ENCODE assay signal across 16 mouse cellular contexts in the genomic region with DNA sequence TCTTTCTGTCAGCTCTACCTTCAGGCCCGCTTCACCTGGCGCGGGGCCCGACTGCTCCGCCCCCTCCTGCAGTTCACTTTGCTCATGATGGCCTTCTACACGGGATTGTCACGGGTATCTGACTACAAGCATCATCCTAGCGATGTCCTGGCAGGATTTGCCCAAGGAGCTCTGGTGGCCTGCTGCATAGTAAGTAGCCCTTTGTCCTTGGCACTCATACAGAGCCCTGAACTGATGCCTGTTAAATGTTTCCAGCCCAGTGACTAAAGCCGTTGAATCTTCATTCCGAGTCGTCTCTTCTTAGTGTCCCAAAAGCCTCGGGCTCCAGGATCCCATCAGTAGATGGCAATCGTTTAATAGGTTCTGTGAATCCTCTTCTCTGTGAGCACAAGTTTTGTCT.
DNase-seq lines count a peak whose midpoint lies in the region; ATAC-seq and TF ChIP-seq lines count a peak whose summit lies in the region.
"Had no signal": no experiment of that assay in that cellular context is flagged by ENCODE, and none has a peak within 500 bp of the region (broad histone marks: within the 10 kb centered on the region; RNA-seq: fewer than 3 reads in every experiment).

No protein-coding gene starts in this region.

- WGBS in midbrain, embryonic 13.5 days: 80% methylated on average over 13 of the region's 13 CpGs
- 81% methylated on average over 13 of the region's 13 CpGs for WGBS in midbrain, embryonic 15.5 days

- peaks cover 8% of the 10 kb centered on the region for H3K4me1 ChIP-seq in midbrain, embryonic 13.5 days (replicated peaks)
- no peaks in the 10 kb centered on the region for H3K4me1 ChIP-seq in midbrain, embryonic 15.5 days
- H3K4me1 ChIP-seq: limb, embryonic 12.5 days had no signal

- H3K27me3 ChIP-seq in midbrain, embryonic 13.5 days: no peaks in the 10 kb centered on the region
- no peaks in the 10 kb centered on the region for H3K27me3 ChIP-seq in midbrain, embryonic 15.5 days (replicated peaks)
- H3K27me3 ChIP-seq: forebrain, embryonic 12.5 days; heart, embryonic 12.5 days; limb, embryonic 12.5 days; liver, embryonic 15.5 days; neural tube, embryonic 13.5 days had no signal

- H3K9me3 ChIP-seq in midbrain, embryonic 13.5 days: no peaks in the 10 kb centered on the region
- H3K9me3 ChIP-seq in midbrain, embryonic 15.5 days: no peaks in the 10 kb centered on the region
- H3K9me3 ChIP-seq: forebrain, embryonic 12.5 days; heart, embryonic 12.5 days; limb, embryonic 12.5 days; liver, embryonic 15.5 days; neural tube, embryonic 13.5 days had no signal

- no peak overlapping the region for H3K4me3 ChIP-seq in gastrocnemius, adult 2 months
- H3K4me3 ChIP-seq in midbrain, embryonic 13.5 days (replicated peaks): no peak overlapping the region
- no peak overlapping the region for H3K4me3 ChIP-seq in midbrain, embryonic 15.5 days
- H3K4me3 ChIP-seq: forebrain, embryonic 12.5 days; heart, embryonic 12.5 days; limb, embryonic 12.5 days; liver, embryonic 15.5 days; neural tube, embryonic 13.5 days had no signal

- no peak overlapping the region for H3K9ac ChIP-seq in midbrain, embryonic 13.5 days (replicated peaks)
- H3K9ac ChIP-seq in midbrain, embryonic 15.5 days: no peak overlapping the region
- H3K9ac ChIP-seq: forebrain, embryonic 12.5 days; heart, embryonic 12.5 days; limb, embryonic 12.5 days; liver, embryonic 15.5 days; neural tube, embryonic 13.5 days had no signal

- no peak overlapping the region for H3K4me2 ChIP-seq in midbrain, embryonic 13.5 days (replicated peaks)
- no peak overlapping the region for H3K4me2 ChIP-seq in midbrain, embryonic 15.5 days
- H3K4me2 ChIP-seq: forebrain, embryonic 12.5 days; heart, embryonic 12.5 days; limb, embryonic 12.5 days; liver, embryonic 15.5 days; neural tube, embryonic 13.5 days had no signal

- intact Hi-C loops in gastrocnemius, adult 2 months (cut with DNase I): no loop called here
- intact Hi-C loops in gastrocnemius, postnatal 36 days (cut with DNase I): no loop called here

- no peak for DNase-seq in gastrocnemius, adult 2 months
- no peak for DNase-seq in gastrocnemius, postnatal 36 days
- DNase-seq in cerebellum, adult 9-10 months: peak; percentile 6
- DNase-seq in retina, postnatal 1 day: peak; percentile 95
- no peak for DNase-seq in layer of hippocampus, adult 9-10 months (ENCODE audit: low spot score)
- DNase-seq: heart, postnatal 4 days; thymus, postnatal 4 days had no signal

- no peak for TF ChIP-seq CTCF in gastrocnemius, adult 2 months (IDR thresholded peaks at IDR 0.05)

- H3K27ac ChIP-seq in gastrocnemius, adult 2 months: peak overlapping the region; percentile 64
- no peak overlapping the region for H3K27ac ChIP-seq in midbrain, embryonic 13.5 days
- H3K27ac ChIP-seq in midbrain, embryonic 15.5 days: no peak overlapping the region
- H3K27ac ChIP-seq: forebrain, embryonic 12.5 days; limb, embryonic 12.5 days; liver, embryonic 15.5 days; neural tube, embryonic 13.5 days had no signal

- H3K36me3 ChIP-seq in midbrain, embryonic 13.5 days: peaks cover 55% of the 10 kb centered on the region
- H3K36me3 ChIP-seq in midbrain, embryonic 15.5 days (replicated peaks): no peaks in the 10 kb centered on the region

- 0 out of 2 replicates have a peak, but pooled peaks have one; percentile 17 for ATAC-seq in midbrain, embryonic 13.5 days
- ATAC-seq in midbrain, embryonic 15.5 days (replicated peaks): no peak
- ATAC-seq: inflammation-experienced regulatory T-cells, adult 6 months; lung, postnatal 0 days had no signal

Comparison
In these comparisons a context has a peak if more than half of its experiments do, and no peak if none do; other contexts are left out.
1. DNase-seq: peak in cerebellum, adult 9-10 months (single experiment) and retina, postnatal 1 day (single experiment); none in gastrocnemius, adult 2 months (single experiment), gastrocnemius, postnatal 36 days (0 of 2) and layer of hippocampus, adult 9-10 months (single experiment).